Mouse (Mus musculus) ES-Bruce4 (cell line): ENCODE results near the gene Cwc15. TPM values are rescaled to one million over a fixed set of nuclear protein-coding genes. Genes with fewer than 3 reads are reported as not detected.

Experiments used
- H3K27ac ChIP-seq: 2 replicates; pipeline ENCODE4 v1.5.1; 2012; ENCODE audit warnings: low read length, inconsistent platforms; ENCODE audit not compliant: insufficient read depth
- H3K27me3 ChIP-seq: 2 replicates; pipeline ENCODE4 v1.6.1; 2012; ENCODE audit warnings: mild to moderate bottlenecking, low read length, inconsistent platforms; ENCODE audit not compliant: control insufficient read depth, poor library complexity, insufficient read depth, severe bottlenecking
- H3K36me3 ChIP-seq: 2 replicates; pipeline ENCODE4 v1.6.1; 2012; ENCODE audit warnings: inconsistent platforms, mild to moderate bottlenecking, low read length, moderate library complexity; ENCODE audit not compliant: control insufficient read depth, poor library complexity, insufficient read depth, severe bottlenecking
- H3K4me1 ChIP-seq: one replicate; pipeline ENCODE4 v1.8.1; 2011; ENCODE audit warnings: low read length; ENCODE audit not compliant: control insufficient read depth, insufficient read depth
- H3K4me3 ChIP-seq: 2 replicates; pipeline ENCODE4 v1.5.1; 2011; ENCODE audit warnings: low read depth, mild to moderate bottlenecking, low read length
- H3K9ac ChIP-seq: 2 replicates; pipeline ENCODE4 v1.6.1; 2012; ENCODE audit warnings: low read depth, mild to moderate bottlenecking, inconsistent platforms; ENCODE audit not compliant: poor library complexity, severe bottlenecking
- H3K9me3 ChIP-seq: replicated peaks from 2 replicates; pipeline ENCODE4 v1.6.1; 2012; ENCODE audit warnings: mild to moderate bottlenecking, low read length, inconsistent platforms; ENCODE audit not compliant: control insufficient read depth, poor library complexity, insufficient read depth, severe bottlenecking
- CTCF ChIP-seq: IDR thresholded peaks from one replicate; pipeline ENCODE4 v1.8.1; 2011; ENCODE audit warnings: low read depth, low read length
- EP300 ChIP-seq: IDR thresholded peaks from 2 replicates; pipeline ENCODE4 v1.6.1; 2011; ENCODE audit warnings: low read depth, low read length; ENCODE audit not compliant: insufficient read depth
- POLR2A ChIP-seq: IDR thresholded peaks from one replicate; pipeline ENCODE4 v1.8.1; 2011; ENCODE audit warnings: low read length; ENCODE audit not compliant: insufficient read depth
- polyA plus RNA-seq: library from polyadenylated mRNA; stranded (reverse); fragments of >200 nt; gene quantifications from 2 replicates; pipeline ENCODE4 v1.2.4, GENCODE M21; 2011; ENCODE audit warnings: low read depth; ENCODE audit not compliant: missing spikeins, insufficient read depth, insufficient read length

Gene Cwc15
- polyA plus RNA-seq, 1 experiment: 132 TPM

DNA sequence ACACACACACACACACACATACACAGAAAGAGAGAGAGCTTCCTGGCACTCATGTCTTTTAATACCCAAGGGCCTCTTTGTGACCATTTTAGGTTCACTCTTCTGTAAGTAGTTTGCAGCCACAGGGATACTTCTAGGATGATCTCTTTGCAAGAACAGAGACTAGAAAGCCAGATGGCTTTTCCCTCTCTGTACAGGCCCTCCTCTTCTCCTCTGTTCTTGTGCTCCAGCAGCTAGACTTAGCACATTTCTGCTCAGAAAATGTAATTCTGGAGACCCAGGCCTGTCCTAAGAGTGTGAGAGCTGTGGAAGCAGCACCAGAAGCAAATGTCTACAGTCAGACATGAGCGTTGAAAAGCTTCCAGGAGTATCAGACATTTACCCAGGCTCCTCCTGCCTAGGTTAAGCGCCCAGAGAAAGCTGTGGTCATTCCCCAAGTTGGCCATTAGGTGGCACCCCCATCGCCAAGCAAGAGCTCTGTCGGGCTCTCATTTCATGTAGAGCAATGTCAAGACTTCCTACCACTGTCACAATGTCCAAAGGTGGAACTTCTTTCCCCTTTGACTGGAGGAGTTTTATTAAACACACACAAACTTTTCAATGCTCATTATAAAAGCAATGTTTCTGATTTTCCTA is 23.1 kb downstream of the Cwc15 start:
- Histone ChIP-seq H3K36me3 (no peaks in the 10 kb centered on the region), H3K9me3 (no peaks in the 10 kb centered on the region), H3K4me3 (no peak overlapping the region), H3K27me3 (no peaks in the 10 kb centered on the region), H3K4me1 (no peaks in the 10 kb centered on the region), H3K27ac (no peak overlapping the region), H3K9ac (no peak overlapping the region)
- TF ChIP-seq POLR2A: no peak
- TF ChIP-seq CTCF: peak; percentile 76

DNA sequence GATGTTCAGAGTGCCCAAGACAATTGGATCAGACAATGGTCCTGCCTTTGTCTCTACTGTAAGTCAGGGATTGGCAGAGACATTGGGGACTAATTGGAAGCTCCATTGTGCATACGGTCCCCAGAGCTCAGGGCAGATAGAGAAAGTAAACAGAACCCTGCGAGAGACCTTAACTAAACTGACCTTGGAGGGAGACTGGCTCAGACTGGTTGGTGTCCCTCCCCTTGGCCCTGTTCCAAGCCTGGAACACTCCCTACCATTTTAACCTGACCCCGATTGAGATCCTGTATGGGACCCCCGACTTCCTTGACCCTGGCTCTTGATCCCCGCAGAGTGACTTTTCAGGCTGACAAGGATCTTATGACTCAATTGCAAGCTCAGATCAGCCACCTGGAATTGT is 29.6 kb downstream of the Cwc15 start:
- Histone ChIP-seq H3K27me3 (no peaks in the 10 kb centered on the region), H3K27ac (no peak overlapping the region), H3K4me3 (no peak overlapping the region), H3K9me3 (no peaks in the 10 kb centered on the region), H3K4me1 (no peaks in the 10 kb centered on the region), H3K9ac (no peak overlapping the region), H3K36me3 (no peaks in the 10 kb centered on the region)
- TF ChIP-seq POLR2A (no peak), EP300 (no peak), CTCF (no peak)

DNA sequence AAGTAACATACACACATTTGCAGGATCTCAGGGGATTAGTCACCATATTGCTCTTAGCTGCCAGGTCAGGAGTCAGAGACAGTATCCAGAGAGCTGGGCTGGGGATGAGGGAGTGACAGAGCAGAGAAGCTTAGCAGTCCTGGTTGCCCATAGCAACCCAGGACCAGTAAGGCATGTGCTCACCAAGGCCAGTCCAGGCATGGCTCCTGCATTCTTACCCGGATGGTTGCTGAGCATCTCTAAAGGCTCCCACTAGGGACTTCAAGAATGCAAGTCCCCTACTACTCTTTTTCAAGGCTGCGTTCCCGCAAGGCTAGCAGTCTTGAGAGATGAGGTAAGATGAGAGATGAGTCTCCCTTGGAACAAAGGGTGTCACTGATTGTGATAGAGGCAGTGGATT is 31.9 kb downstream of the Cwc15 start:
- no peaks in the 10 kb centered on the region for H3K27me3 ChIP-seq
- no peaks in the 10 kb centered on the region for H3K9me3 ChIP-seq
- H3K27ac ChIP-seq: no peak overlapping the region
- TF ChIP-seq POLR2A (no peak), CTCF (no peak), EP300 (no peak)
- H3K9ac ChIP-seq: no peak overlapping the region
- H3K4me1 ChIP-seq: no peaks in the 10 kb centered on the region
- H3K36me3 ChIP-seq: no peaks in the 10 kb centered on the region
- H3K4me3 ChIP-seq: no peak overlapping the region

DNA sequence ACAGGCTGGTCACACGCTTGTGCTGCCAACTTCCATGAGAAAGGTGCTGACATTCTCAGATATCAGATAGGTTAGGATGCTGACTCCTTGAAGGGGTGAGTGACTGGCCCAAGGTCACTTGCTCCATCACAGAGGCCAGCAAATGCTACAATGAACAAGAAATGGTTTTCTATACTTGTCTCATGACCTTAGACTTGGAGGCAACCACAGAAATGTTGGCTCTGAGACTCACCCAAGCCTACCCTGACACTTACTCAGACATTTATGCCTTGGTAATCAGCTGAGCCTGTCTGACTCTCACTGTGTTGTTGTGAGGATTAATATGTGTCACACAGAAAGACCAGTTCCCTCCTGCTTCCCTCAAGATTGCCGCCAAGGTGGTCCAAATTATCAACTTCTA is 33.2 kb downstream of the Cwc15 start:
- TF ChIP-seq POLR2A (no peak), EP300 (no peak), CTCF (no peak)
- Histone ChIP-seq H3K27me3 (no peaks in the 10 kb centered on the region), H3K4me3 (no peak overlapping the region), H3K36me3 (no peaks in the 10 kb centered on the region), H3K9ac (no peak overlapping the region), H3K4me1 (no peaks in the 10 kb centered on the region), H3K9me3 (no peaks in the 10 kb centered on the region), H3K27ac (no peak overlapping the region)

DNA sequence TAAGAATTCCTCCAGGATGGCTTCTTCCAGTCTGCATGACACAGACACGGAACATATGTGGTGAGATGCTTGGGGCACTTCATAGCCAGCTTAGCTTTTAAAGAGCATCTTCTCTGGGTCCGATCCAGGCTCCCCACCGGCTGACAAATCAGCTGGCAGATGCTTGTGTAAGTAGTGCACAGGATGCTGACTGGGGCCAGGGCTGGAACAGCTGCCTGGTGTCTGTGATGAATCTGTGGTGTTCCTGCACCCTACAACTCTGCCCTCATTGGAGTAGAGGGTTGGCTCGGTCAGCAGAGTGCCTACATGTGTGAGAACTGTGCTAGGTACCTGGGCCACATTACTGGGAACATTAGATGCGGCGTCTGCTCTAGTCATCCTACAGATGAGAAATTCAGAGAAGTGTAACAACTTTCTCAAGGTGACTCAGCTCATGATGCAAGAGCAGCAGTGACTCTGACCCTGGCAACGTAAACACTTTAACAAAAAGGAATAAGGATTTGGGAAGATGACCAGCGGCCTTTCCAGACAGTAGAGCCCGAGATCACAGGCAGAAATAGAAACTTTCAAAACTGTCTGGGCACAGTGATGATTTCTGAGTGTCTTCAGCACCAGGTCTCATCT is 34.5 kb downstream of the Cwc15 start:
- H3K27ac ChIP-seq: no peak overlapping the region
- no peaks in the 10 kb centered on the region for H3K36me3 ChIP-seq
- H3K9ac ChIP-seq: no peak overlapping the region
- no peaks in the 10 kb centered on the region for H3K4me1 ChIP-seq
- no peaks in the 10 kb centered on the region for H3K9me3 ChIP-seq
- no peaks in the 10 kb centered on the region for H3K27me3 ChIP-seq
- no peak for TF ChIP-seq EP300
- TF ChIP-seq CTCF: no peak
- TF ChIP-seq POLR2A: no peak
- no peak overlapping the region for H3K4me3 ChIP-seq

DNA sequence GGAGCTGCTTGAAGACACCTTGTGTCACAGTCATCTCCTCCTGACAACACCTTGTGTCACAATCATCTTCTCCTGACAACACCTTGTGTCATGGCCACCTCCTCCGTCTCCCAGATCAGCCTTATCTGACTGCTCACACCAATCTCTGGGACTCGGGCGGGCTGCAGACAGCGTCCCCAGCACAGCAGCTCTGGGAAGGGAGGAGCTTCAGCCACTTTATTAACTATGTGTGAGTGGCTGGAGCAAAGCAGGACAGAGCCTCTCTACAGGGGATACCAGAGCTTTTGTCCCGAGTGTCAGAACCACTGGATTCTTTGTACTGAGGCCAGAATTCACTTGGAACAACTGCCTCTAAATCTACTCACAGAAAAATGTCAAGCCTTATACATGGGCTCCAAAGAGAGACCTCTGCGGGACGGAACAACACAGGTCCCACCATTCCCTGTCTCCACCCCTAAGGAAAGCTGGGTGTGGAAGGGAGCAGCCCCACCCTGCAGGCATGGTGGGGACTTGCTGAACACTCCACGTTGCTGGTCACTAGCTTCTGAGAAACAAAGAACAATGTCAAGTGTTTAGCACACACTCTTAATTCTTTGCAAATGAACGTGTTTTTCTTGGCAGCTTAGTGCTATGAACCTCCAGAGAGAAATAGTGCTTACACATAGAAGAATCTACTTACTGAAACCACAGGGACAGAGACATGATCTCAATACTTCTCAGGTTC is 43.8 kb downstream of the Cwc15 start:
- Histone ChIP-seq H3K36me3 (no peaks in the 10 kb centered on the region), H3K4me3 (no peak overlapping the region)

More for the DNA sequence above, 43.8 kb downstream of the Cwc15 start:
- Histone ChIP-seq H3K9ac (no peak overlapping the region), H3K9me3 (no peaks in the 10 kb centered on the region), H3K4me1 (no peaks in the 10 kb centered on the region), H3K27ac (no peak overlapping the region), H3K27me3 (no peaks in the 10 kb centered on the region)
- no peak for TF ChIP-seq POLR2A
- TF ChIP-seq CTCF: no peak
- TF ChIP-seq EP300: no peak
